Mouse (Mus musculus) liver, embryonic 14.5 days (tissue): Measurements from ENCODE around the gene Armh3.

Source experiments
- CTCF ChIP-seq: IDR thresholded peaks from 2 replicates; pipeline ENCODE4 v1.5.1; 2016; ENCODE audit warnings: antibody characterized with exemption, low read depth, control low read depth
- EP300 ChIP-seq: IDR thresholded peaks from 2 replicates; pipeline ENCODE4 v1.6.1; 2016; ENCODE audit warnings: antibody characterized with exemption, low read depth

DNA sequence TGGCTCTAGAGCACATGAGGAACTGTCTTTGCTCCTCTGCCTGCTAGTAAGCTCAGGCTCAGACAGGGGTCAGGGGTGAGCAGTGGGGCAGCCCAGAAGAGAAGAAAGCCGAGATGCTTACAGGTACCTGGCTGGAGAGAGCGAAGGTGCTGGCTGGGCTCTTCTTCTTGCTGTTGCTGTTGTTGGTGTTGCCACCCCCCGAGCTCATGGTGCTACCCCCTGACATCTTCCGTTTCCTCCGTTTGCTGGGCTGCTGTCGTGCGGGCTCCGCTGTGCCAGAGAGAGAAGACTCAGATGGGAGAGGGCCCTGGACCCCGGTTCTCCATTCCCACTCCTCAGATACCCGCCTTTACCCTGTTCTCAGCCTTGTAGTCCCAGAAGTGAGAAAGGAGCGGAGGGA, 35.6 kb upstream of the Armh3 start:
- TF ChIP-seq CTCF (no peak), EP300 (no peak)
